Comparison of ENCODE assay signal across 13 mouse cellular contexts in genomic region chr5:134607121-134607520, GRCm38 (mm10). TPM values are rescaled to one million over a fixed set of nuclear protein-coding genes. Genes with fewer than 3 reads are reported as not detected.
DNase-seq lines count a peak whose midpoint lies in the region; ATAC-seq and TF ChIP-seq lines count a peak whose summit lies in the region.
"Had no signal": no experiment of that assay in that cellular context is flagged by ENCODE, and none has a peak within 500 bp of the region (broad histone marks: within the 10 kb centered on the region; RNA-seq: fewer than 3 reads in every experiment).

No protein-coding gene starts in this region.

- H3K4me1 ChIP-seq in liver, embryonic 14.5 days (replicated peaks; ENCODE audit: control insufficient read depth in 2 of 2, insufficient read depth in 2 of 2, low read length in 1 of 2) = no peaks in the 10 kb centered on the region
- H3K4me1 ChIP-seq in liver, embryonic 12.5 days = 0 out of 2 replicates have a peak, but pooled peaks cover 7% of the 10 kb centered on the region
- H3K4me1 ChIP-seq in CH12.LX (ENCODE audit: control insufficient read depth in 1 of 2, insufficient read depth in 2 of 2) = peaks cover 13 to 49% of the 10 kb centered on the region in 2 experiments
- H3K4me1 ChIP-seq in embryonic fibroblast, embryonic 13.5 days (ENCODE audit: control insufficient read depth, insufficient read depth, low read length) = peaks cover 9% of the 10 kb centered on the region
- H3K4me1 ChIP-seq in thymus, adult 2 months (replicated peaks; ENCODE audit: control insufficient read depth, insufficient read depth, low read length) = peaks cover 17% of the 10 kb centered on the region
- H3K4me1 ChIP-seq: heart, embryonic 12.5 days; midbrain, embryonic 12.5 days had no signal

- no peak overlapping the region for H3K27ac ChIP-seq in liver, embryonic 14.5 days
- no peak overlapping the region for H3K27ac ChIP-seq in liver, embryonic 12.5 days
- no peak overlapping the region for H3K27ac ChIP-seq in CH12.LX (ENCODE audit: insufficient read depth, low read depth)
- peak overlapping the region; percentile 4; the same call in 1 of the 2 replicates for H3K27ac ChIP-seq in embryonic fibroblast, embryonic 13.5 days (ENCODE audit: insufficient read depth, low read length)
- H3K27ac ChIP-seq in thymus, adult 2 months (ENCODE audit: control insufficient read depth, insufficient read depth, low read length) = no peak overlapping the region
- H3K27ac ChIP-seq in gastrocnemius, adult 2 months = no peak overlapping the region
- H3K27ac ChIP-seq: midbrain, embryonic 12.5 days had no signal

- H3K27me3 ChIP-seq in liver, embryonic 14.5 days (ENCODE audit: control insufficient read depth, insufficient read depth, low read length) = no peaks in the 10 kb centered on the region
- H3K27me3 ChIP-seq in liver, embryonic 12.5 days (replicated peaks) = no peaks in the 10 kb centered on the region
- H3K27me3 ChIP-seq in CH12.LX (replicated peaks) (no peaks in the 10 kb centered on the region), myocyte (ENCODE audit: control insufficient read depth, insufficient read depth, insufficient read length) (no peaks in the 10 kb centered on the region)
- no peaks in the 10 kb centered on the region for H3K27me3 ChIP-seq in thymus, adult 2 months (ENCODE audit: control insufficient read depth, insufficient read depth, low read length)
- H3K27me3 ChIP-seq: heart, embryonic 12.5 days; midbrain, embryonic 12.5 days had no signal

- ATAC-seq in liver, embryonic 14.5 days (ENCODE audit: insufficient read depth) = peak; percentile 32; the same call in 1 of the 2 replicates
- no peak for ATAC-seq in liver, embryonic 12.5 days

- TF ChIP-seq CTCF in liver, embryonic 14.5 days (IDR thresholded peaks at IDR 0.05; ENCODE audit: low read depth) = no peak
- TF ChIP-seq CTCF in CH12.LX (conservative IDR thresholded peaks at IDR 0.05 in 1 of 2, IDR thresholded peaks at IDR 0.05 in 1 of 2; ENCODE audit: low read depth in 2 of 2, low read length in 2 of 2) = no peak
- no peak for TF ChIP-seq CTCF in embryonic fibroblast, embryonic 13.5 days (IDR thresholded peaks at IDR 0.05; ENCODE audit: borderline replicate concordance, insufficient read depth, low read length)
- no peak for TF ChIP-seq CTCF in thymus, adult 2 months (IDR thresholded peaks at IDR 0.05; ENCODE audit: borderline replicate concordance, control insufficient read depth, extremely low read depth, insufficient read depth, low read length, poor library complexity)
- no peak for TF ChIP-seq CTCF in gastrocnemius, adult 2 months (IDR thresholded peaks at IDR 0.05)

- TF ChIP-seq RAD21 in CH12.LX (IDR thresholded peaks at IDR 0.05; ENCODE audit: low read depth, low read length) = no peak

- TF ChIP-seq POLR2A in CH12.LX (IDR thresholded peaks at IDR 0.05; ENCODE audit: low read depth, low read length) (no peak), myocyte (IDR thresholded peaks at IDR 0.05; ENCODE audit: insufficient read length, low read depth) (no peak)
- peak; percentile 24; the same call in 1 of the 2 replicates for TF ChIP-seq POLR2A in embryonic fibroblast, embryonic 13.5 days (IDR thresholded peaks at IDR 0.05; ENCODE audit: low read depth, low read length)
- no peak for TF ChIP-seq POLR2A in thymus, adult 2 months (IDR thresholded peaks at IDR 0.05; ENCODE audit: control insufficient read depth, extremely low read depth, insufficient read depth, low read length, poor library complexity)

- H3K36me3 ChIP-seq in liver, embryonic 14.5 days (replicated peaks; ENCODE audit: control insufficient read depth, insufficient read depth, low read depth) = no peaks in the 10 kb centered on the region
- no peaks in the 10 kb centered on the region for H3K36me3 ChIP-seq in liver, embryonic 12.5 days
- peaks cover 60 to 82% of the 10 kb centered on the region in 2 experiments for H3K36me3 ChIP-seq in CH12.LX (replicated peaks in 1 of 2; ENCODE audit: control insufficient read depth in 1 of 2, insufficient read depth in 1 of 2, low read length in 1 of 2)
- no peaks in the 10 kb centered on the region for H3K36me3 ChIP-seq in myocyte (ENCODE audit: control insufficient read depth, insufficient read depth)
- H3K36me3 ChIP-seq in thymus, adult 2 months (ENCODE audit: control insufficient read depth, insufficient read depth, low read length) = no peaks in the 10 kb centered on the region
- H3K36me3 ChIP-seq: midbrain, embryonic 12.5 days had no signal

- intact Hi-C loops in gastrocnemius, adult 2 months (cut with DNase I) = no loop called here

- dilution Hi-C loops in CH12.LX (cut with MboI; ENCODE audit: extremely low pct_ligation_motif_present, extremely low pct_unique_long_range_greater_than_20kb, low sequenced_read_pairs) = no loop called here

- WGBS in liver, embryonic 14.5 days (ENCODE audit: insufficient replicate concordance) = 16% methylated on average over 5 of the region's 5 CpGs
- WGBS in liver, embryonic 12.5 days (ENCODE audit: insufficient replicate concordance) = 25% methylated on average over 5 of the region's 5 CpGs
- 11% methylated on average over 5 of the region's 5 CpGs for WGBS in thymus, adult 2 months

- no peaks in the 10 kb centered on the region for H3K9me3 ChIP-seq in liver, embryonic 14.5 days (ENCODE audit: control insufficient read depth, low read length)
- no peaks in the 10 kb centered on the region for H3K9me3 ChIP-seq in liver, embryonic 12.5 days (replicated peaks)
- H3K9me3 ChIP-seq in CH12.LX (replicated peaks; ENCODE audit: low read length) = no peaks in the 10 kb centered on the region
- H3K9me3 ChIP-seq: heart, embryonic 12.5 days; midbrain, embryonic 12.5 days had no signal

- DNase-seq in liver, embryonic 14.5 days (ENCODE audit: low read depth in 3 of 3, low spot score in 3 of 3) = no peak
- DNase-seq in CH12.LX (ENCODE audit: extremely low read depth) = peak; percentile 28
- no peak for DNase-seq in right cerebral cortex, postnatal 36 days (ENCODE audit: low spot score in 2 of 2)
- no peak for DNase-seq in thymus, adult 2 months
- no peak for DNase-seq in gastrocnemius, adult 2 months
- DNase-seq: adrenal gland, adult 2 months; cerebellum, adult 9-10 months; kidney, postnatal 4 days had no signal

- H3K4me2 ChIP-seq in liver, embryonic 14.5 days (ENCODE audit: low read depth) = no peak overlapping the region
- H3K4me2 ChIP-seq in liver, embryonic 12.5 days = no peak overlapping the region
- H3K4me2 ChIP-seq in CH12.LX (ENCODE audit: insufficient read depth, low read depth, poor library complexity, severe bottlenecking) (no peak overlapping the region), myocyte (ENCODE audit: low read depth) (no peak overlapping the region)
- H3K4me2 ChIP-seq: heart, embryonic 12.5 days; midbrain, embryonic 12.5 days had no signal

- TF ChIP-seq EP300 in liver, embryonic 14.5 days (IDR thresholded peaks at IDR 0.05; ENCODE audit: low read depth) = no peak
- no peak for TF ChIP-seq EP300 in CH12.LX (IDR thresholded peaks at IDR 0.05; ENCODE audit: low read length)

- H3K9ac ChIP-seq in liver, embryonic 14.5 days (replicated peaks) = no peak overlapping the region
- no peak overlapping the region for H3K9ac ChIP-seq in liver, embryonic 12.5 days
- no peak overlapping the region for H3K9ac ChIP-seq in CH12.LX (ENCODE audit: insufficient read depth, low read depth)
- H3K9ac ChIP-seq: heart, embryonic 12.5 days; midbrain, embryonic 12.5 days had no signal

- in situ Hi-C loops in CH12.LX (cut with MboI; ENCODE audit: low pct_ligation_motif_present, low pct_unique_long_range_greater_than_20kb, low sequenced_read_pairs) = loop anchor here (25.0 kb wide), 1 partner anchor 245 kb away; no protein-coding TSS in a partner anchor

- no peak overlapping the region for H3K4me3 ChIP-seq in liver, embryonic 14.5 days (ENCODE audit: insufficient read depth in 1 of 2, low read depth in 2 of 2, low read length in 2 of 2)
- no peak overlapping the region for H3K4me3 ChIP-seq in liver, embryonic 12.5 days
- H3K4me3 ChIP-seq in CH12.LX (replicated peaks in 1 of 3; ENCODE audit: low read depth in 2 of 3, low read length in 2 of 3, poor library complexity in 1 of 3) (no peak overlapping the region), myocyte (no peak overlapping the region)
- no peak overlapping the region for H3K4me3 ChIP-seq in embryonic fibroblast, embryonic 13.5 days (ENCODE audit: insufficient read depth, low read length)
- H3K4me3 ChIP-seq in thymus, adult 2 months (ENCODE audit: control insufficient read depth, insufficient read depth, low read length) = no peak overlapping the region
- no peak overlapping the region for H3K4me3 ChIP-seq in gastrocnemius, adult 2 months
- H3K4me3 ChIP-seq: heart, embryonic 12.5 days; midbrain, embryonic 12.5 days had no signal

- no peak overlapping the region for H3ac ChIP-seq in myocyte (ENCODE audit: control insufficient read depth, insufficient read length)

- H3K79me2 ChIP-seq in CH12.LX (replicated peaks; ENCODE audit: control insufficient read depth, extremely low read depth, insufficient read depth, poor library complexity, severe bottlenecking) (peaks cover 26% of the 10 kb centered on the region), myocyte (ENCODE audit: control insufficient read depth, insufficient read depth) (no peaks in the 10 kb centered on the region)

RNA-seq across cellular contexts. Expression of gene Lat2, which starts 7.7 kb away (rescaled TPM):
- 1.5 and 1.8 TPM in 2 replicates for polyA plus RNA-seq in liver, embryonic 14.5 days (2012; rRNA removed)
- 1.3 and 1.7 TPM in 2 replicates for polyA plus RNA-seq in liver, embryonic 14.5 days (2014; fragmentation: Nextera tagmentation; extraction: Ambion mirVana)
- 1.7 and 1.8 TPM in 2 replicates for polyA plus RNA-seq in liver, embryonic 12.5 days (2016; fragmentation: Nextera tagmentation; extraction: Ambion mirVana)
- total RNA-seq in CH12.LX (2012; rRNA removed) (89.7 and 100 TPM in 2 replicates), CH12.LX (2014; rRNA removed) (121 and 130 TPM in 2 replicates)
- polyA plus RNA-seq in CH12.LX (2012; ENCODE audit: insufficient read length, low read depth) (108 and 112 TPM in 2 replicates), myocyte (2012; fragmentation: generic; extraction: Trizol) (0.59 TPM)
- 0.40 and 2.3 TPM in 2 replicates for polyA plus RNA-seq in embryonic fibroblast, embryonic 13.5 days (2011; ENCODE audit: insufficient read length, low read depth, missing spikeins)
- polyA plus RNA-seq in thymus, adult 2 months (2012; rRNA removed) = 7.8 and 7.9 TPM in 2 replicates
- 1 to 10 TPM in 1 of 2 experiments, under 1 TPM in 1; 0.87 to 1.2 TPM for total RNA-seq in gastrocnemius, adult 2 months (2021)

RNA-seq across cellular contexts. Expression of gene Rfc2, which starts 26.0 kb away (rescaled TPM):
- polyA plus RNA-seq in liver, embryonic 14.5 days (2012; rRNA removed) = 68.1 and 102 TPM in 2 replicates
- polyA plus RNA-seq in liver, embryonic 14.5 days (2014; fragmentation: Nextera tagmentation; extraction: Ambion mirVana) = 180 and 217 TPM in 2 replicates
- polyA plus RNA-seq in liver, embryonic 12.5 days (2016; fragmentation: Nextera tagmentation; extraction: Ambion mirVana) = 259 and 263 TPM in 2 replicates
- total RNA-seq in CH12.LX (2012; rRNA removed) (223 and 237 TPM in 2 replicates), CH12.LX (2014; rRNA removed) (219 and 222 TPM in 2 replicates)
- polyA plus RNA-seq in CH12.LX (2012; ENCODE audit: insufficient read length, low read depth) (267 and 283 TPM in 2 replicates), myocyte (2012; fragmentation: generic; extraction: Trizol) (69.3 TPM)
- 64.6 and 81.8 TPM in 2 replicates for polyA plus RNA-seq in embryonic fibroblast, embryonic 13.5 days (2011; ENCODE audit: insufficient read length, low read depth, missing spikeins)
- 133 and 145 TPM in 2 replicates for polyA plus RNA-seq in thymus, adult 2 months (2012; rRNA removed)
- 10 to 100 TPM; 18.3 to 19.8 TPM for total RNA-seq in gastrocnemius, adult 2 months (2021)

RNA-seq across cellular contexts. Expression of gene Eif4h, which starts 32.2 kb away (rescaled TPM):
- polyA plus RNA-seq in liver, embryonic 14.5 days (2012; rRNA removed) = 91.2 and 110 TPM in 2 replicates
- 148 and 167 TPM in 2 replicates for polyA plus RNA-seq in liver, embryonic 14.5 days (2014; fragmentation: Nextera tagmentation; extraction: Ambion mirVana)
- polyA plus RNA-seq in liver, embryonic 12.5 days (2016; fragmentation: Nextera tagmentation; extraction: Ambion mirVana) = 287 and 308 TPM in 2 replicates
- total RNA-seq in CH12.LX (2012; rRNA removed) (408 and 445 TPM in 2 replicates), CH12.LX (2014; rRNA removed) (432 and 470 TPM in 2 replicates)
- polyA plus RNA-seq in CH12.LX (2012; ENCODE audit: insufficient read length, low read depth) (391 and 417 TPM in 2 replicates), myocyte (2012; fragmentation: generic; extraction: Trizol) (293 TPM)
- 208 and 219 TPM in 2 replicates for polyA plus RNA-seq in embryonic fibroblast, embryonic 13.5 days (2011; ENCODE audit: insufficient read length, low read depth, missing spikeins)
- 322 and 363 TPM in 2 replicates for polyA plus RNA-seq in thymus, adult 2 months (2012; rRNA removed)
- total RNA-seq in gastrocnemius, adult 2 months (2021) = 100 to 1,000 TPM in 1 of 2 experiments, 10 to 100 TPM in 1; 92.2 to 105 TPM

RNA-seq across cellular contexts. Expression of gene Syna, which starts 47.1 kb away (rescaled TPM):
- polyA plus RNA-seq in liver, embryonic 14.5 days (2012; rRNA removed) = not detected in 2 replicates
- polyA plus RNA-seq in liver, embryonic 14.5 days (2014; fragmentation: Nextera tagmentation; extraction: Ambion mirVana) = not detected in 2 replicates
- polyA plus RNA-seq in liver, embryonic 12.5 days (2016; fragmentation: Nextera tagmentation; extraction: Ambion mirVana) = not detected in 2 replicates
- 0.08 and 0.13 TPM in 2 replicates for total RNA-seq in CH12.LX (2012; rRNA removed)
- 0.13 TPM in 1 of 2 replicates, not detected in the other for total RNA-seq in CH12.LX (2014; rRNA removed)
- 2.3 and 4.0 TPM in 2 replicates for polyA plus RNA-seq in CH12.LX (2012; ENCODE audit: insufficient read length, low read depth)
- polyA plus RNA-seq in embryonic fibroblast, embryonic 13.5 days (2011; ENCODE audit: insufficient read length, low read depth, missing spikeins) = 0.40 TPM in 1 of 2 replicates, not detected in the other
- 0.19 TPM for polyA plus RNA-seq in myocyte (2012; fragmentation: generic; extraction: Trizol)
- 0.09 and 0.15 TPM in 2 replicates for polyA plus RNA-seq in thymus, adult 2 months (2012; rRNA removed)
- not detected for total RNA-seq in gastrocnemius, adult 2 months (2021)
- total RNA-seq: adrenal gland, adult 2 months had no signal
- polyA plus RNA-seq: heart, embryonic 12.5 days had no signal

RNA-seq across cellular contexts. Expression of gene Clip2, which starts 54.9 kb away (rescaled TPM):
- 1.5 and 1.8 TPM in 2 replicates for polyA plus RNA-seq in liver, embryonic 14.5 days (2012; rRNA removed)
- 0.36 and 0.47 TPM in 2 replicates for polyA plus RNA-seq in liver, embryonic 14.5 days (2014; fragmentation: Nextera tagmentation; extraction: Ambion mirVana)
- 0.94 and 1.0 TPM in 2 replicates for polyA plus RNA-seq in liver, embryonic 12.5 days (2016; fragmentation: Nextera tagmentation; extraction: Ambion mirVana)
- total RNA-seq in CH12.LX (2012; rRNA removed) = 6.5 and 8.7 TPM in 2 replicates
- 4.7 and 5.4 TPM in 2 replicates for total RNA-seq in CH12.LX (2014; rRNA removed)
- 15.7 and 16.7 TPM in 2 replicates for polyA plus RNA-seq in CH12.LX (2012; ENCODE audit: insufficient read length, low read depth)
- polyA plus RNA-seq in embryonic fibroblast, embryonic 13.5 days (2011; ENCODE audit: insufficient read length, low read depth, missing spikeins) = 20.3 and 25.6 TPM in 2 replicates
- polyA plus RNA-seq in myocyte (2012; fragmentation: generic; extraction: Trizol) = 14.2 TPM
- 23.4 and 26.0 TPM in 2 replicates for polyA plus RNA-seq in thymus, adult 2 months (2012; rRNA removed)
- total RNA-seq in gastrocnemius, adult 2 months (2021) = 1 to 10 TPM; 3.0 to 4.2 TPM

Comparison
In these comparisons a context has a peak if more than half of its experiments do, and no peak if none do; other contexts are left out.
1. RNA of gene Lat2, which starts 7.7 kb away (polyA plus RNA-seq): 108 to 112 TPM in CH12.LX; 7.8 to 7.9 TPM in thymus, adult 2 months, 0.40 to 2.3 TPM in embryonic fibroblast, embryonic 13.5 days, 1.3 to 1.8 TPM in liver, embryonic 14.5 days, 1.7 to 1.8 TPM in liver, embryonic 12.5 days and 0.59 TPM in myocyte (single experiment); every median in the first group is over 10 times any median in the second.